Mouse (Mus musculus): ENCODE measurements at regions not wholly inside any gene's neighbourhood (a gene's known extent, or its start where the extent isn't known, plus 50 kb on each side); places are given as distances from the start of the nearest gene placed in this dataset.

GRCm38 (mm10) chr3:52548201-52548893, 280.2 kb downstream of the Foxo1 start:
- ATAC-seq (ENCODE audit: extremely low read depth, insufficient number of reproducible peaks, low FRiP score, poor library complexity, severe bottlenecking): no peak
- no peaks in the 10 kb centered on the region for H3K4me1 ChIP-seq (ENCODE audit: insufficient read depth, low read depth, low read length)
- TF ChIP-seq GATA1 (IDR thresholded peaks at IDR 0.05; ENCODE audit: borderline replicate concordance, low read length): no peak
- no peak overlapping the region for H3K4me3 ChIP-seq (ENCODE audit: low read depth, low read length)
- no peaks in the 10 kb centered on the region for H3K36me3 ChIP-seq (replicated peaks)
- peaks cover 33% of the 10 kb centered on the region for H3K9me3 ChIP-seq (replicated peaks)
- DNase-seq (ENCODE audit: low spot score): no peak
- H3K27me3 ChIP-seq (ENCODE audit: insufficient read depth, low read length): no peaks in the 10 kb centered on the region

DNA sequence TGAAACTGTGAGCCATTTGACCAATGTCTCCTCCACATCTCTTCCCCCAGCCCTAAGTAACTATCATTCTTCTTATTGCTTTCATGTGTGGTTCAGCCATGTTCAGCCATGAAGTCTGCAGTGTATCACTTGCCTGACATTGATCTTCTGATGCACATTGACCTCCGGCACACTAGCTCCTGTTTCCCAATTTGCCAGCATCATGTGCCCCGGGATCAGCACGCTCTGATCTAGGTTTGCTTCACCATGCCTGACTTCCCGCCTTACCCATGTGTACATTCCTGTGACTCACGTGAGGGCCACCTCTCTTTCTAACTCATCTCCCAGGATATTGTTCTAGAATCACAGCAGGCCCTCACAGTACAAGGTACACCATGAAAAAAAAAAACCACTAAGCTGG, 277.9 kb downstream of the Foxo1 start:
- no peak for DNase-seq (ENCODE audit: low spot score)
- H3K9me3 ChIP-seq (replicated peaks): peaks cover 49% of the 10 kb centered on the region
- H3K4me3 ChIP-seq (ENCODE audit: low read depth, low read length): no peak overlapping the region
- H3K27me3 ChIP-seq (ENCODE audit: insufficient read depth, low read length): no peaks in the 10 kb centered on the region
- ATAC-seq (ENCODE audit: extremely low read depth, insufficient number of reproducible peaks, low FRiP score, poor library complexity, severe bottlenecking): no peak
- no peaks in the 10 kb centered on the region for H3K36me3 ChIP-seq (replicated peaks)
- TF ChIP-seq GATA2 (IDR thresholded peaks at IDR 0.05; ENCODE audit: borderline replicate concordance, low read depth, low read length): no peak
- TF ChIP-seq TAL1 (conservative IDR thresholded peaks at IDR 0.05; ENCODE audit: low read depth, low read length): no peak
- TF ChIP-seq POLR2AphosphoS5 (IDR thresholded peaks at IDR 0.05; ENCODE audit: insufficient replicate concordance, low read depth, low read length): no peak
- no peak for TF ChIP-seq GATA1 (IDR thresholded peaks at IDR 0.05; ENCODE audit: borderline replicate concordance, low read length)
- TF ChIP-seq CTCF (IDR thresholded peaks at IDR 0.05; ENCODE audit: low read depth, low read length): no peak
- H3K4me1 ChIP-seq (ENCODE audit: insufficient read depth, low read depth, low read length): no peaks in the 10 kb centered on the region

GRCm38 (mm10) chr3:52543006-52543405, 274.9 kb downstream of the Foxo1 start:
- TF ChIP-seq GATA1 (IDR thresholded peaks at IDR 0.05; ENCODE audit: borderline replicate concordance, low read length): no peak
- TF ChIP-seq TAL1 (conservative IDR thresholded peaks at IDR 0.05; ENCODE audit: low read depth, low read length): no peak
- no peak for TF ChIP-seq POLR2AphosphoS5 (IDR thresholded peaks at IDR 0.05; ENCODE audit: insufficient replicate concordance, low read depth, low read length)
- TF ChIP-seq CTCF (IDR thresholded peaks at IDR 0.05; ENCODE audit: low read depth, low read length): no peak
- Histone ChIP-seq H3K9me3 (replicated peaks) (peaks cover 60% of the 10 kb centered on the region), H3K27me3 (ENCODE audit: insufficient read depth, low read length) (no peaks in the 10 kb centered on the region), H3K4me3 (ENCODE audit: low read depth, low read length) (no peak overlapping the region), H3K4me1 (ENCODE audit: insufficient read depth, low read depth, low read length) (no peaks in the 10 kb centered on the region), H3K36me3 (replicated peaks) (no peaks in the 10 kb centered on the region)
- ATAC-seq (ENCODE audit: extremely low read depth, insufficient number of reproducible peaks, low FRiP score, poor library complexity, severe bottlenecking): no peak
- no peak for DNase-seq (ENCODE audit: low spot score)

- H3K9me3 ChIP-seq (replicated peaks): peaks cover 61% of the 10 kb centered on the region
- H3K4me3 ChIP-seq (ENCODE audit: low read depth, low read length): no peak overlapping the region
- ATAC-seq (ENCODE audit: extremely low read depth, insufficient number of reproducible peaks, low FRiP score, poor library complexity, severe bottlenecking) (no peak), DNase-seq (ENCODE audit: low spot score) (no peak)
- no peaks in the 10 kb centered on the region for H3K4me1 ChIP-seq (ENCODE audit: insufficient read depth, low read depth, low read length)
- H3K27me3 ChIP-seq (ENCODE audit: insufficient read depth, low read length): no peaks in the 10 kb centered on the region
- TF ChIP-seq GATA1 (IDR thresholded peaks at IDR 0.05; ENCODE audit: borderline replicate concordance, low read length) (no peak), CTCF (IDR thresholded peaks at IDR 0.05; ENCODE audit: low read depth, low read length) (no peak), TAL1 (conservative IDR thresholded peaks at IDR 0.05; ENCODE audit: low read depth, low read length) (no peak), POLR2AphosphoS5 (IDR thresholded peaks at IDR 0.05; ENCODE audit: insufficient replicate concordance, low read depth, low read length) (no peak), GATA2 (IDR thresholded peaks at IDR 0.05; ENCODE audit: borderline replicate concordance, low read depth, low read length) (no peak)
- H3K36me3 ChIP-seq (replicated peaks): no peaks in the 10 kb centered on the region
Observed at GRCm38 (mm10) chr3:52540862-52541380, 272.8 kb downstream of the Foxo1 start.

GRCm38 (mm10) chr3:52539813-52540378, 271.8 kb downstream of the Foxo1 start:
- Histone ChIP-seq H3K36me3 (replicated peaks) (no peaks in the 10 kb centered on the region), H3K4me3 (ENCODE audit: low read depth, low read length) (no peak overlapping the region), H3K4me1 (ENCODE audit: insufficient read depth, low read depth, low read length) (no peaks in the 10 kb centered on the region), H3K9me3 (replicated peaks) (peaks cover 64% of the 10 kb centered on the region), H3K27me3 (ENCODE audit: insufficient read depth, low read length) (no peaks in the 10 kb centered on the region)
- ATAC-seq (ENCODE audit: extremely low read depth, insufficient number of reproducible peaks, low FRiP score, poor library complexity, severe bottlenecking) (no peak), DNase-seq (ENCODE audit: low spot score) (no peak)
- TF ChIP-seq POLR2AphosphoS5 (IDR thresholded peaks at IDR 0.05; ENCODE audit: insufficient replicate concordance, low read depth, low read length): no peak
- no peak for TF ChIP-seq GATA1 (IDR thresholded peaks at IDR 0.05; ENCODE audit: borderline replicate concordance, low read length)
- TF ChIP-seq CTCF (IDR thresholded peaks at IDR 0.05; ENCODE audit: low read depth, low read length): no peak

- H3K27me3 ChIP-seq (ENCODE audit: insufficient read depth, low read length): no peaks in the 10 kb centered on the region
- no peak for ATAC-seq (ENCODE audit: extremely low read depth, insufficient number of reproducible peaks, low FRiP score, poor library complexity, severe bottlenecking)
Observed at GRCm38 (mm10) chr3:52538306-52538705, 270.2 kb downstream of the Foxo1 start.

More at GRCm38 (mm10) chr3:52538306-52538705, 270.2 kb downstream of the Foxo1 start:
- Histone ChIP-seq H3K9me3 (replicated peaks) (peaks cover 59% of the 10 kb centered on the region), H3K36me3 (replicated peaks) (no peaks in the 10 kb centered on the region), H3K4me3 (ENCODE audit: low read depth, low read length) (no peak overlapping the region), H3K4me1 (ENCODE audit: insufficient read depth, low read depth, low read length) (no peaks in the 10 kb centered on the region)
- no peak for TF ChIP-seq POLR2AphosphoS5 (IDR thresholded peaks at IDR 0.05; ENCODE audit: insufficient replicate concordance, low read depth, low read length)
- TF ChIP-seq TAL1 (conservative IDR thresholded peaks at IDR 0.05; ENCODE audit: low read depth, low read length): no peak
- no peak for TF ChIP-seq GATA2 (IDR thresholded peaks at IDR 0.05; ENCODE audit: borderline replicate concordance, low read depth, low read length)
- no peak for TF ChIP-seq GATA1 (IDR thresholded peaks at IDR 0.05; ENCODE audit: borderline replicate concordance, low read length)
- no peak for TF ChIP-seq CTCF (IDR thresholded peaks at IDR 0.05; ENCODE audit: low read depth, low read length)
- DNase-seq (ENCODE audit: low spot score): no peak
